Mouse (Mus musculus) adrenal gland, adult 18-20 months (tissue): ENCODE results near the gene Gja1. TPM values are rescaled to one million over a fixed set of nuclear protein-coding genes. Genes with fewer than 3 reads are reported as not detected.

Source experiments
- DNase-seq, 2 experiments: peaks; one replicate each; pipeline ENCODE4 v3.0.0; 2021 to 2022; ENCODE audit warnings: low spot score in 2 of 2
- total RNA-seq, 2 experiments: library from RNA; stranded (reverse); gene quantifications; 1 replicate in 1 of 2; 2 replicates in 1 of 2; pipeline ENCODE4 v1.2.3; 2021

The Gja1 gene
- total RNA-seq, 2 experiments from 2014 or later: 190 to 409 TPM

DNA sequence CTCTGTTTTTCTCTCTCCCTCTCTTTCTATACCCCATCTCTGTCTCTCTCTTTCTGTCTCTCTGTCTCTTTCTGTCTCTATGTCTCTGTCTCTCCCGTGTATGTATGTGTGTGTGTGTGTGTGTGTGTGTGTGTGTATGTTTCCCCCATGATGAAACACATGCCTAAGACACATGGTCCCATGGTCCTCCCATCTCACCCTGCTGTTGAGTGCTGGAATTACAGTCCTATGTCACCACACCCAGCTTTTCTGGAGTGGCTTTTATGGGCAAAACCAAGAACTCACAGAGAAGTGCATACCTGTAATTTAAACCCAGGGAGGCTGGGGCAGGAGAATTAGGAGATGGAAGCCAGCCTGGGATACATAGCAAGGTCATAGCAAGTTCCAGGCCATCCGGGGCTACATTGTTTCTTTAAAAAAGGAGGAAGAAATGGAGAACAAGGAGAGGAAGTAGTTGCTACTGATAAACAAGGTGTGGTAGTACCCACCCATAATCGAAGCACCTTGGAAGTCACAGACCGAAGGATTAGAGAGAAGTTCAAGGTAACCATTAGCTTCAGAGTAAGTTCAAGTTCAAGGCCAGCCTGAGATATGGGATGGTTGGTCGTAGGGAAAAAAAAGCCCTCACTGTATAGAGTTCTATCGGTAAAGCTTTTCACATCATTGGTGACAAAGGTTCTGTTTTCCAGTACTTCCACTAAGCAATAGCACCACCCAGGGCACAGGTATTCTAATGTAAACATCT, 29.4 kb downstream of the Gja1 start:
- no peak for DNase-seq

DNA sequence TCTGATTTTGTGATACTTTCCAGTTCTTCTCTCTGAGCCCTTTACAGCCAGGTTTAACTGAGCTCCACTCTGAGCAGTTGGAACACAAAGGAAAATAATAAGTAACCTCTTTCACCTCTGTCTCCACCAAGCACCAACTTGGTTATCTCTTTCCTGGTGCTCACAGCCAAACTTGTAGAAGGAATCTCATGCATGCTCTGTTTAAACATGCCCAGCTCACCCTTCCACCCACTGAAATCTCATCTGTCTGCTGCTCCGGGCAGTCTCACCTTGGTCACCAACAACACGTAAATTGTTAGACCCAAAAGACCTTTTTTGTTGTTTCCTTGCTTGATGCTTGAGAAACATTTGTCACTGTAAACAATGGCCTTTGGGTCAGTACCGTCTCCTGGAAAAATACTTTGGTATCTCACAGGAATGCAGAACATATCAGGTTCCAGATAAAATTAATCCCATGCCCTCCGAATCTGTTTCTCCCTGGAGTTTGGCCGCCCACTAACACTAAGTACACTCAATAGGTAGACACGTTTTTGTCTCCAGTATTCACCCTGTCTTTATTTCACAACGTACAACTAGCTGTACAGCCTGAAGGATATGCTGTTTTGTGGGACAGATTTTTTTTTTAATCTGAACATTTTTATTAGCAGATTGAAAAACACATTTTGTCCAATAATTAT, 38.9 kb downstream of the Gja1 start:
- no peak for DNase-seq

DNA sequence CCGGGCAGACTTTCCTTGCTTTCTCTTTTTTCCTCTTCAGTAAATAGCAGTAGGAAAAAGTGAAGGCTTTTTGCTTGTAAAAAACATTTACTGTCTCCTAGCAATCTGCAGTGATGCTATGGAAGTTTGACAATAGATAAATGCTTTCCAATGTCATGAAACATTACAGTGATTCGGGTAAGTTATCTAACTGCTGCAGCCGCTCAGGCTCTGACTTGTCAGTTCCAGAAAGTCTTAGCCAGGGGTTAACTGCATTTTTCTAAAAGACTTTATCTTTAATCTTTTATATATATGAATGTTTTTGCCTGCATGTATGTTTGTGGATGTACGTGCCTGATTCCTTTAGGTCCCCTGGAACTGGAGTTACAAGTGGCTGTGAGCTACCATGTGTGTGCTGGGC, 45.4 kb downstream of the Gja1 start:
- no peak for DNase-seq

DNA sequence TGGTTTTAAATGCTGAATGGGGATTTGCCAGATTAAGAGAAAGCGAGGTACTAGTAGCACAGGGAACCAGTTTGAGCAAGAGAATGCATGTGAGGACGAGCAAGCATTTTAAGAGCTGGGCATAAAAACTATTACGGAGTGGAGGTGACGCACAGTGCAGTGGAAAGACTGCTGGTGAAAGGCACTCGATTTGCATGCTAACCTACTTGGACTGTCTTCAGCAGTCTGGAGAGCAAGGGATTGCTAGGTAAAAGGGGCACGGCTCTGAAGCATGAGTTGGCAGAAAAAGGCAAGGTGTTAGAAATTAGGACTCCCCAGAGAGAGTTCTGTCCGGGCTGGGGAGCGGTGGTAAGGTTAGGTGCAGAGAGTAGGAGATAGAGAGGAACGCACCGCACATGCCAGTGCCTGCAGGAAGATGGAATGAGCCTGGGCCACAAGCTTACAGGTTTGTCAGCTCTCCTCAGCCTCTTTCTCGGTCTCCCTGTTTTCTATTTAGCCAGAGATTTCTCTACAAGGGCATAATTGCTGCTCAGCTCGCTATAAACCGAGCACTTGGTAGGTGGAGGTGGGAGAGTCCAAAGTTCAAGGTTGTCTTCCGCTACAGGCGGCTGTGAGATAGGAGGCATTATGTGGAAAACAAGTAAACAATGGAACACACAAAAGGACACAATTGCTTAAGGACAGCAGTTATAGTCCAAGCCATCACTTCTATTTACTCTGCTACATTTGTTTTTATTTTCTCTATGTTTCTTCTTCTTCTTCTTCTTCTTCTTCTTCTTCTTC, 48.1 kb downstream of the Gja1 start:
- no peak for DNase-seq

DNA sequence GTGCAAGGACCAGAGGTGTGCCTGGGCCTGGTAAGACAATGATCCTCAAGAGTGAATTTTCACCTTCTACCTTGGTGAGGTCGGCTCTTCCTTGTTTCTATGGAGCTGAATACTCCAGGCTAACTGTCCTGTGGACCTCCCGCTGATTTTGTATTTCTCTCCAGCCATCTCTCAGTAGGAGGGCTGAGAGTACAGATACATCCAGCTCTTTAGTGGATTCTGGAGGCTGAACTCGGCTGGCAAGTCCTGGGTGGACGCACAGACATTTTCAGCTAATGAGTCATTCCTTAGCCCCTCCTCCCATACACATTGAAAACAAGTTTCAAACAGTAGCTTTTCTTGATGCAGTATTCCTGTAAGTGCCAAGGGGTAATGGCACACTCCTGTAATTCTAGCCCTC, 49.2 kb downstream of the Gja1 start:
- no peak for DNase-seq

DNA sequence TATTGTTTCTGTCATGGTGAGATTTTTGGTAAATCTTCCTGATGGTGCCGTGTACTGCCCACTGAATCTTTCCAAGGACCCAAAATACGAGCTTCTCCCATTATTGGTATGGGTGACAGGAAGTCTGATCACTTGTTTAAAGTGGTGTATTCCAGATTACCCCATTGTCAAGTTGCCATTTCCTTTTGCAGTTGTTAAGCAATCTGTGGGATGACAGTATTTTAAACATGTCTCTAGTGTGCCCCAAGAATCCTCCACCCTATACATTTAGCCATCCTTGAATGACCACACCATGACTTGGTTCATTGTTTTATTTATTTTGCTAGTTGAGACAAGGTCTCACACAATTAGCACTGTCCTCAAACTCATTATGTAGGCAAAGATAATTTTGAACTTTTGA, 50.3 kb downstream of the Gja1 start:
- DNase-seq: no peak

DNA sequence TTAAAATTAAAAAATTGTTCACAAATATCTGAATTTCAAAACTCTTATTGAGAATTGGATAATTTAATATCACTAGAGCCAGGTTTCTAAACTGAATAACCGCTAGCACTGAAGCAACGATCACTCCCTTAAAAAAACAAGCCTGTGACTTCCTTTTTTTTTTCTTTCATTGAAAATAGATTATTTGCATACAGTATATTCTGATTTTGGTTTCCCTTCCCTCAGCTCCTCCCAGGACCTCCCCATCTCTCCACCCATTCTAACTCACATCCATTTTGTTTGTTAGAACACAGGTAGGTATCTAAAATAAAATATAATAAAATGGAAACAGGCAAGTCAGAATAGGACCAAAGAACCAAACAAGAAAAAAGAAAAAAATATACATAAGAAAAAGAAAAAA, 50.7 kb downstream of the Gja1 start:
- no peak for DNase-seq

DNA sequence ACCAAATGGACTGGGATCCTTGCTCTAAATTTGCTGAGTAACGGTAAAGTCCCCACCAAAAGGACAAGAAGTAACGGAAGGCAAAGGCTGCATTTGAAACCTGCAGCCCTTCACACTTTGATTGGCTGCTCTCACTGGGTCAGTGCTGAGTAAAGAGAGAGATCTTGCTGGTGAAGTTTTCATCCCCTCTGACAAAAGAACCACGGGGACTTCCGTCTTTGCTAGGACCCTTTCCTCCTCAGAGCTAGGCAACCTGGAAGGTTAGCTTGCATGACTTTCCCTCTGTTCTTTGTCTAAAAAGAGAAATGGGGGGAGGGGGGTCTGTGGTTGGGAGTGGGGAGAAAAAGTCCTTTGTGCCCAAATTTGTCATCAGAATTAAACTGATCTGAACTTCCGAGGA, 51.9 kb downstream of the Gja1 start:
- DNase-seq: no peak

DNA sequence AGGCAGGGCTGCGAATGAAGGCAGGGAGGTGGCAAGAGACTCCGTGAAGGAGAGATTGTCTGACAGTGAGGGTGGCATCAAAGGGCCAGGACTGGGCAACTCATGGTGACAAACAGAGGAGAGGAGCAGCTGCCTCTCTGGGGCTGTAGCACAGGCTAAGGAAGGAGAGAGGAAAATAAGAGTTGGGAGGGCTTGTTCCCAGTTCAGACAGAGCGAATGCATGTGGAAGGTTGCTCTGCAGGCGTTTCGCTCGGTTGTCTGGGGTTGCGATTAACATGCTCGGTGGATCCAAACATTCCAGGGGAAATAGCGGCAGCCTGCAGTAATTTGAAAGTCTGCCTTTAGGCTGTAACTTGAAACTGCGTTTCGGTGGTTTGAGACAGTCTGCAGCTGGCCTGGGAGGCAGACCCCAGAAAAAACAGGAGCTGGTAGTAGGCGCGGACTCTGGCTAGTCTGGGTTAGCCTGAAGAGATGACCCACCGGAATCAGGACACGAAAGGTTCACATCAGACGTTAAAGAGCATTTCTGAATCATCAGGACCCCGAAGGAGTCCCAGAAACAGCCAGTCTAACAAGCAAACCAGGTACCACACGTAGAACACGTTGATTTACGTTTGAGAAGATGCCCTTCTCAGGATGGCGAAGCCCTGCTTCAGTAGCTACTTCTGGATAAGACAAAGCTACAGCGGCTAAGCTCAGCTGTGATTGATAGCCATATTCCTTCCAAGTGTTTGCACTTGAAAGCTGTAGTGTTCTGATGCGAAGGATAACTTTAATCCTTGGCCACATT, 54.7 kb downstream of the Gja1 start:
- no peak for DNase-seq

DNA sequence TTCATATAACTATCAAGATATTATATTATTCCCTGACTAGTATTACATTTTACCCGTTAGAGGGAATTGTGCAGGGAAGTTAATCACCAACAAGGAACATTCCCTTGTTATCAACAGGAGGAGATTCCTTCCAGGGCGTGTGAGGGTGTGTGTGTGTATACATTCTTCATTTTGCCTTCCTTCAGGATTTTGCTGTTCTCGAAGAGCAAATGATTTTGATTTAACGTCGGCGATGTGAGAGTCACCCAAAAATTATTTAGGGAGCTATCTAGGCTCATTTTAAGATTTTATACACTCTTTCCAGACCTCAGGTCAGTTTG, 55.2 kb downstream of the Gja1 start:
- DNase-seq: no peak

DNA sequence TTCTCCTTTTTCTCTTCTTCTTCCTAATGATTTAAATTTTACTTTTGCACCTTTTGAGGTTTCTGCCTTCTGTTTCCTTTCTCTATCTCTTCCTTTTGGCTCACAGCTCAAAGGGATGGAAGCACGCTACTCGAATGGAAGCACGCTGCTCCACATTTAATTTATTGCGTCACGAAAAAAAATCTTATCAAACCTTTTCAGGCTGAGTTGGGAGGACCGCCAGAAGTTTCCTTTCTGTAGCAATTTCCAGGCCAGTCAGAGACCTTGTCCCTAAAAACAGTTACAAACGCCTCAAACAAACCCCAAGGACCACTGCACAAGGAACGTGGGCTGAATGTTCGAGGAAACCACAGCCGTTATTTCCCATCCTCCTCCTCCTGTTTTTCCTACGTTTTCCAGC, 60.2 kb downstream of the Gja1 start:
- no peak for DNase-seq

DNA sequence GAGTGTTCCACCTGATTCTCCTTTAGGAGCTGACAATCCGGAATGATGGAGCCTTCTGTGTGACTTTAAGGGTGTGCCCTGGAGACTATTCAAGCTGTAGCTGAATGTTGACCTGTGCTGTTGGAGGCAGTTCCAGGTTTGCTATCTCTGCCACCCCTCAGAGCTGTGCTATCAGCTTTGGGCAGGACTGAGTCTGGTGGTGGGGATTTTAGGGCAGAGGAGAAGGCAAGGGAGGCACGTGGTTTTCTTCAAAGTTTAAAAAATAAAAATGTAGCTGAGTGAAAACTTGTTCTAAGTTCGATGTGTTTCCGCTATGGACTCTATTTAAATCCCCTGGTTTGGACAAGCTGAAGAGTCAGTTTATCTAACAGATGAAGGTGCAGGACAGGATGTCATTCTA, 62.5 kb downstream of the Gja1 start:
- DNase-seq: no peak

DNA sequence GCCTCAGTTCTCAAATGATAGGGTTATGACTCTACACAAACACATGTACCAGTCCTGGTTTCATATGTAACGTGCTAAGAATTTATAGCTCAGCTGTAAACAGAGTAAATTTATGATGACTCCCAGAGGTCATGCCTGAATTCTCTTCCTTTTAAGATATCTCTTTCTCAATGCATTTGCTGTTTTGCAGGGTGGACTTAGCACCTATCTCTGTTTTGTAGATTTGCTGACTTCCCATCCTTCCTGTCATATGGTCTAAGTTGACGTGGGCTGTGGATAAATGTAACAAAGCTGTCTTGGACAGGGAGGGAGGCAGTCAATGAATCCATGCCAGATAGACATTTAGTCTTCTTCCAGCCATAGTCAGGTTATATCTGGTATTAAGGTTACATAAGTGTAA, 67.3 kb downstream of the Gja1 start:
- no peak for DNase-seq

DNA sequence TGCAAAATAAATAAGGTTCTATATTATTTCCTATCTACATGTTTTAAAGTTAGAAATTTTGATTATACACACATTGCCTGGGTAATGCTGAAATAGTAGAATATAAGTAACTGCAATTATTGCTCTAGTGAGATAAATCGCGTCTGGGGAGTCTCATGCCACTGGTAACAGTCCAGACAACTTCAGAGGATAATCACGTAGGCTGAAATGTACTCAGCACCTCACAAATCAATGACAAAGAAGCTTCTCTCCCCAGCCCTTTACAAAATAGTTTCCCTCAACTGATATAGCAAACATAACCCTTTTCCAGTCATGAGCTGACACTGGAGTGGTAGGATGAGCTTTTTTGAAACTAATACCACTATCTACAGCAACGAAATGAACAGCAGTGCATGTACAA, 71.9 kb downstream of the Gja1 start:
- DNase-seq: no peak

Other genes with a start within 250 kb of the Gja1 start
- gene Tbc1d32, start 148.6 kb upstream of the Gja1 start, total RNA-seq: 1 to 10 TPM; 5.3 to 6.2 TPM